Mouse (Mus musculus) lung, adult 10 weeks (tissue): ENCODE data around the gene Slc35e1. TPM values are rescaled to one million over a fixed set of nuclear protein-coding genes. Genes with fewer than 3 reads are reported as not detected.

ENCODE experiments used
- polyA plus RNA-seq: library from polyadenylated mRNA; stranded (reverse); fragments of 350-450 nt; fragmentation: Illumina TruSeq; extraction: RNeasy Lipid Tissue Mini Kit (QIAGEN cat#74804); gene quantifications from one replicate; pipeline ENCODE4 v1.2.3, GENCODE M21; 2014; ENCODE audit warnings: low read depth, low replicate concordance; ENCODE audit not compliant: insufficient read depth

Slc35e1 gene
- polyA plus RNA-seq, result 14.9 TPM

GRCm38 (mm10) chr8:72491680-72492621 lies at the start of gene Slc35e1:
Slc35e1 (minus strand) TSS chr8:72492614.

DNA sequence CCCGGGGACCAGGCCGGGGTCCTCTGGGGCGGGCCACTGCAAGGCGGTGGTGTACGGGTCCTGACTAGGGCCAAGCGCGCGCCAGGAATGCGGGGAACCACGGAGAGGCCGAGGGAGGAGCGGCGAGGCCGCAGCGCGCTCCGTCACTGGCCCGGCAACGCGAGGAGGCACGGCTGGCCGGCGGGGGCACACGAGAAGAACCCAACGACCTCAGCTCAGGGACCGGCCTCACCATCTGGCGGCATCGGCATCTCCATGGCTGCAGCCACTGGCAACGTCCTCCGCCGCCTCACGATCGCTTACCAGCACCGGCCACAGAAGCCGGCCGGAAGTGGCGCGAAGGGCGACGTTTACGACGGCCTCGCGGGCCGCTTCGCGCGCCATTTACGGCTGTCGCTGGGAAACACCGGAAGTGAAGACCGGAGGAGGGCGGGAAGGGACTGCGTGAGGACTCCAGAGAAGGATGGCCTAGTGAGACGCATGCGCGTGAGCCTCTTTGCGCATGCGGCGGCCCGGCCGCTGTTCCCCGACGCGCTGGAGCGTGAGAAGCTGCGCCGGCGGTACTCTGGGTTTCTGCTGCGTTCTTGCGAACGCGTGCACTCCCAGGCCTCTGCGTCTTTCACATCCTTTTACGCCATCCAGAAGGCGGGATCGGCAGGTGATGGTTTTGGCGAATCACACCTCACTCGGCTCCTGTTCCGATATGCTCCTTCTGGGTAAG lies 17.4 kb downstream of the Slc35e1 start, which contains the start of gene Cherp:
Gene Cherp (minus strand): TSS at position 401 of the 721 bp plus-strand sequence.

GRCm38 (mm10) chr8:72443338-72443993 lies 48.9 kb downstream of the Slc35e1 start, which contains the start of the genes Calr3 and 1700030K09Rik:
Calr3 (minus strand) TSS chr8:72443870.
1700030K09Rik (plus strand) TSS chr8:72443880.

Other genes with a start within 250 kb of the Slc35e1 start
- gene Gm10282, start 187.4 kb downstream of the Slc35e1 start, polyA plus RNA-seq, result 2.8 TPM
- 209 TPM for gene Klf2, start 173.6 kb downstream of the Slc35e1 start, polyA plus RNA-seq
- 16.6 TPM for gene Eps15l1, start 71.2 kb downstream of the Slc35e1 start, polyA plus RNA-seq
- gene Calr3, start 48.7 kb downstream of the Slc35e1 start, polyA plus RNA-seq, result 1.7 TPM
- gene 1700030K09Rik, start 48.7 kb downstream of the Slc35e1 start, polyA plus RNA-seq, result 3.9 TPM
- 12.6 TPM for gene Cherp, start 17.4 kb downstream of the Slc35e1 start, polyA plus RNA-seq
- gene Med26, start 55.7 kb upstream of the Slc35e1 start, polyA plus RNA-seq, result 3.8 TPM
- 87.2 TPM for gene Smim7, start 78.5 kb upstream of the Slc35e1 start, polyA plus RNA-seq
- 15.7 TPM for gene Tmem38a, start 79.4 kb upstream of the Slc35e1 start, polyA plus RNA-seq
- 0.38 TPM for gene Nwd1, start 154.1 kb upstream of the Slc35e1 start, polyA plus RNA-seq
- gene Sin3b, start 230.7 kb upstream of the Slc35e1 start, polyA plus RNA-seq, result 89.1 TPM